Mouse (Mus musculus): Measurements from ENCODE around the gene Enpp7. TPM values are rescaled to one million over a fixed set of nuclear protein-coding genes. Genes with fewer than 3 reads are reported as not detected.
A peak's percentile ranks its signal among the peaks of the same experiment; 100 is the strongest.

Gene Enpp7
- total and polyA plus RNA-seq, 2 experiments from 2014 or later, result not detected

DNA sequence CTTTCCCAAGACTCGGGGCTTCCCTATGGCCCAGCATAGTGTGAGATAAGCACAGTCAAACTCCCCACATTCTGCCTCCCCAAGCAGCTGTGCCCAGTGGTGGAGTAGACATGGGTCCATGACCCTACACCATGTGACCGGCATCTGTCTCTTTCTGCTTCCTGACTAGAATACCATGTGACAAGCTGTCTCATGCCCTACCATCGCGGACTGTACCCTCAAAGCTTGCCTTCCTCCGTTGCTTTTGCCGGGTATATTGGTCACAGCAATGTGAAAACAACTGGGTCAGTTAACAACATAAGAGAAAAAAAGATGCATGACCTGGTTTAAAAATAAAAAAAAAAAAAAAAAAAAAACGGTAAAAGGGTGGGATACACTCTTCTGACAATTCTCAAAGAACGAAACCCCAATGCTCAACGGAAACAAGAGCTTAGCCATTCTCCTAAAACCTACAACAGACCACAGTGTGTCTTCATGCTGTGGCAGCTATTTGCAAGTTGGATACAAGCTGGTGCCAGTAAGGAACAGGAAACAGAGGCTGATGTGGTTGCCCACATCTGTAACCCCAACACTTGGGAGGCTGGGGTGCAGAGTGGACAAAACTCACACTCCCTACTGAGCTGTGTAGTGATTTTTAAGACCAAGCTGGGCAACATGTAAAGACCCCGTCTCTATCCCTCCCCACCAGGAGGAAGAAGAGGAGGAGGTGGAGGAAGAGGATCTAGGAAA is 17.7 kb downstream of the Enpp7 start:
- H3K36me3 ChIP-seq (replicated peaks; ENCODE audit: control insufficient read depth, insufficient read depth, low read length), result no peaks in the 10 kb centered on the region
- H3K4me3 ChIP-seq (ENCODE audit: low read depth, low read length), result no peak overlapping the region
- no peak for ATAC-seq (ENCODE audit: insufficient read depth, low read depth)
- no peak overlapping the region for H3K4me2 ChIP-seq (ENCODE audit: low read depth, low read length)
- H3K9ac ChIP-seq (replicated peaks; ENCODE audit: low read depth, low read length), result no peak overlapping the region
- H3K27ac ChIP-seq (ENCODE audit: low read depth), result no peak overlapping the region
- TF ChIP-seq CTCF (IDR thresholded peaks at IDR 0.05; ENCODE audit: low read depth) (no peak), EP300 (IDR thresholded peaks at IDR 0.05; ENCODE audit: low read depth) (no peak)
- 80% methylated on average over 10 of the region's 10 CpGs for WGBS
- peaks cover 4% of the 10 kb centered on the region; the same call in 1 of the 2 replicates for H3K9me3 ChIP-seq (replicated peaks; ENCODE audit: control insufficient read depth, low read length)
- peaks cover 3% of the 10 kb centered on the region; the same call in 1 of the 2 replicates for H3K27me3 ChIP-seq (ENCODE audit: control insufficient read depth, insufficient read depth, low read length)
- H3K4me1 ChIP-seq (ENCODE audit: control insufficient read depth, insufficient read depth), result no peaks in the 10 kb centered on the region
- DNase-seq (ENCODE audit: low spot score), result no peak

- Histone ChIP-seq H3K27ac (ENCODE audit: low read depth) (no peak overlapping the region), H3K9me3 (replicated peaks; ENCODE audit: control insufficient read depth, low read length) (no peaks in the 10 kb centered on the region), H3K9ac (replicated peaks; ENCODE audit: low read depth, low read length) (no peak overlapping the region), H3K4me2 (ENCODE audit: low read depth, low read length) (no peak overlapping the region), H3K27me3 (ENCODE audit: control insufficient read depth, insufficient read depth, low read length) (no peaks in the 10 kb centered on the region), H3K36me3 (replicated peaks; ENCODE audit: control insufficient read depth, insufficient read depth, low read length) (no peaks in the 10 kb centered on the region), H3K4me1 (ENCODE audit: control insufficient read depth, insufficient read depth) (no peaks in the 10 kb centered on the region), H3K4me3 (ENCODE audit: low read depth, low read length) (no peak overlapping the region)
- DNase-seq (ENCODE audit: low spot score), result no peak
- WGBS, result 65% methylated on average over 3 of the region's 3 CpGs
- TF ChIP-seq CTCF (IDR thresholded peaks at IDR 0.05; ENCODE audit: low read depth) (no peak), EP300 (IDR thresholded peaks at IDR 0.05; ENCODE audit: low read depth) (no peak)
- no peak for ATAC-seq (ENCODE audit: insufficient read depth, low read depth)
These were observed 18.5 kb downstream of the Enpp7 start for GRCm38 (mm10) chr11:119006462-119006861.

DNA sequence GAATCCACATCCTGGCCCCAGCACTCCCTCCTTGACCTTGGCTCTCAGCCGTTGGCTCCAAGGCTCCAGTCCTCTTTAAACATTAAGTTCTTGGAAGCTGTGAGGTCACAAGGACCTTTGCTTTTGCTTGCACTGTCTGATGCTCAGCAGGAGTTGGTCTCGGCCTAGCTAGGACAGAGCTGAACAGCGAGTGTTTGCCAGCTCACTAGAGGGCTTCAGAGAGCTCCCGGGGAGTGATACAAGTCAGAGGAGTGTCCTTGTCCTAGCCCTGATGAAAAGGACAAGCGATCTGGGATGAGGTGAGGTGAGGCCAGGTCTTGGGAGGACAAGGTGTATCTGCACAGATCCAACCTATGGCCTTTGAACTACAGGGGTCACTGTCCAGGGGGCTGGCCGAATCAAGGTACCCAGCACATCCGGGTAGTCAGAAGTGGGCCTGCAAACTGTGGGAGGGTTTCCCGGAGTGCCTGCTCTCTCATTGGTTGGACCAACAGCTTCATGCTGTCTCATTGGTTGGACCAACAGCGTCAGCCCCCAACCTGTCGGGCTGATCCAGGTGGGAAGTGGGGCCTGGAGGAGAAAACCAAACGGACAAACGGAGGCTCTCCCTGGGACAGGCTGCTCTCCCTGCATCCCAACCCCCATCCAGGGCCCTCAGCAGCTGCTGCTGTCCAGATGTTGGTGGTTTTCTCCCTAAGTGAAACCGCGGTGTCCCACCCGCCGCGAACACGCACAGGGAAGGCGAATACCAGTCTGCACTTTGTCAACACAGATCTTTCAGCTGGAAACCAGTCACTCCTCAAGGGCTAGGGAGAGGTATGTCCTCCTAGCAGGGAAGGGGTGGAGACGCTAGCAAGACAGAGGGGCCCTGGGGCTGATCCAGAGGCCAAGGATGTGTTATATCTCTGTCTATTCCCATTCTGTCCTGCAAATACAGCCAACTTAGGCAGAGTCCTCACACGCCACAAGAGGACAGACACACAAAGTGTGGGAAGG is 19.8 kb downstream of the Enpp7 start:
- TF ChIP-seq CTCF (IDR thresholded peaks at IDR 0.05; ENCODE audit: low read depth), result no peak
- TF ChIP-seq EP300 (IDR thresholded peaks at IDR 0.05; ENCODE audit: low read depth), result no peak

GRCm38 (mm10) chr11:119014455-119014854 is 26.5 kb downstream of the Enpp7 start:
- ATAC-seq (ENCODE audit: insufficient read depth, low read depth) (no peak), DNase-seq (ENCODE audit: low spot score) (no peak)
- Histone ChIP-seq H3K4me2 (ENCODE audit: low read depth, low read length) (no peak overlapping the region), H3K4me1 (ENCODE audit: control insufficient read depth, insufficient read depth) (no peaks in the 10 kb centered on the region), H3K36me3 (replicated peaks; ENCODE audit: control insufficient read depth, insufficient read depth, low read length) (no peaks in the 10 kb centered on the region), H3K27ac (ENCODE audit: low read depth) (no peak overlapping the region), H3K9me3 (replicated peaks; ENCODE audit: control insufficient read depth, low read length) (no peaks in the 10 kb centered on the region), H3K27me3 (ENCODE audit: control insufficient read depth, insufficient read depth, low read length) (peaks cover 2% of the 10 kb centered on the region; the same call in 1 of the 2 replicates), H3K4me3 (ENCODE audit: low read depth, low read length) (no peak overlapping the region), H3K9ac (replicated peaks; ENCODE audit: low read depth, low read length) (no peak overlapping the region)
- 73% methylated on average over 7 of the region's 7 CpGs for WGBS
- no peak for TF ChIP-seq EP300 (IDR thresholded peaks at IDR 0.05; ENCODE audit: low read depth)
- TF ChIP-seq CTCF (IDR thresholded peaks at IDR 0.05; ENCODE audit: low read depth), result no peak

More for the DNA sequence above, 19.8 kb downstream of the Enpp7 start:
- H3K36me3 ChIP-seq (replicated peaks; ENCODE audit: control insufficient read depth, insufficient read depth, low read length), result no peaks in the 10 kb centered on the region
- ATAC-seq (ENCODE audit: insufficient read depth, low read depth), result no peak; the same call in 1 of the 2 replicates
- H3K4me3 ChIP-seq (ENCODE audit: low read depth, low read length), result no peak overlapping the region
- no peaks in the 10 kb centered on the region for H3K9me3 ChIP-seq (replicated peaks; ENCODE audit: control insufficient read depth, low read length)
- 22% methylated on average over 21 of the region's 21 CpGs for WGBS
- H3K9ac ChIP-seq (replicated peaks; ENCODE audit: low read depth, low read length), result no peak overlapping the region
- H3K27me3 ChIP-seq (ENCODE audit: control insufficient read depth, insufficient read depth, low read length), result no peaks in the 10 kb centered on the region
- H3K27ac ChIP-seq (ENCODE audit: low read depth), result no peak overlapping the region
- no peaks in the 10 kb centered on the region for H3K4me1 ChIP-seq (ENCODE audit: control insufficient read depth, insufficient read depth)
- DNase-seq (ENCODE audit: low spot score), result no peak
- H3K4me2 ChIP-seq (ENCODE audit: low read depth, low read length), result peak overlapping the region; percentile 47; the same call in 1 of the 2 replicates

- Histone ChIP-seq H3K4me2 (ENCODE audit: low read depth, low read length) (no peak overlapping the region), H3K36me3 (replicated peaks; ENCODE audit: control insufficient read depth, insufficient read depth, low read length) (no peaks in the 10 kb centered on the region), H3K4me3 (ENCODE audit: low read depth, low read length) (no peak overlapping the region), H3K27me3 (ENCODE audit: control insufficient read depth, insufficient read depth, low read length) (peaks cover 25% of the 10 kb centered on the region), H3K9me3 (replicated peaks; ENCODE audit: control insufficient read depth, low read length) (no peaks in the 10 kb centered on the region), H3K4me1 (ENCODE audit: control insufficient read depth, insufficient read depth) (no peaks in the 10 kb centered on the region), H3K27ac (ENCODE audit: low read depth) (no peak overlapping the region), H3K9ac (replicated peaks; ENCODE audit: low read depth, low read length) (no peak overlapping the region)
- WGBS, result 78% methylated on average over 7 of the region's 7 CpGs
- TF ChIP-seq CTCF (IDR thresholded peaks at IDR 0.05; ENCODE audit: low read depth) (no peak), EP300 (IDR thresholded peaks at IDR 0.05; ENCODE audit: low read depth) (no peak)
- DNase-seq (ENCODE audit: low spot score) (no peak), ATAC-seq (ENCODE audit: insufficient read depth, low read depth) (no peak)
These were observed 29.5 kb downstream of the Enpp7 start for GRCm38 (mm10) chr11:119017506-119017905.
